Mouse (Mus musculus): ENCODE results near the gene Kcnh1. TPM values are rescaled to one million over a fixed set of nuclear protein-coding genes. Genes with fewer than 3 reads are reported as not detected.

The Kcnh1 gene
- polyA plus RNA-seq, 1 experiment from 2014 or later: 0.27 TPM

DNA sequence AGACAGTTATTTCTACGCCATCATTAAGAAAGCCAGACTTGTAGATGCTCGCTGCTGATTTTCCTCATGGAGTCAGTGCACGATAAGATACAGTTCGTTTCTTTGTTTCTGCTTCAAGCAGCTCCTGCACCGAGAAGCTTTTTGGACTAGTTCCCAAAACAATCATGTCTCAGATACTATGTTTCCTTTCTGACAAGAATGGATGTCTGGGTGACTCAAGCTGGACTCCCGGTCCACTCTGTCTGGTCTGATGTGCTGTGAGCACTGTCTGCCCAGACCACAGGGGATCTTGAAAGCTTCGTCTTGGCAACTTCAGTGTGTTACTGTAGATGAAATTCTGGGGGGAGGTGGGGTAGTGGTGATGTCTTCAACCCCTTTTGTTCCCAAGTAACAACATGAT is 109.8 kb downstream of the Kcnh1 start:
- ATAC-seq (ENCODE audit: low FRiP score, low TSS enrichment) (no peak), DNase-seq (ENCODE audit: low spot score) (no peak)
- Histone ChIP-seq H3K27me3 (ENCODE audit: control insufficient read depth, insufficient read depth, low read length) (no peaks in the 10 kb centered on the region), H3K4me3 (ENCODE audit: low read depth, low read length) (no peak overlapping the region), H3K27ac (replicated peaks) (no peak overlapping the region), H3K4me2 (replicated peaks; ENCODE audit: low read depth) (no peak overlapping the region), H3K9ac (ENCODE audit: low read length) (no peak overlapping the region), H3K36me3 (ENCODE audit: control insufficient read depth, insufficient read depth, low read length) (no peaks in the 10 kb centered on the region), H3K4me1 (replicated peaks; ENCODE audit: control insufficient read depth, insufficient read depth) (no peaks in the 10 kb centered on the region), H3K9me3 (ENCODE audit: control insufficient read depth, low read length) (no peaks in the 10 kb centered on the region)
- 43% methylated on average over 7 of the region's 7 CpGs for WGBS
- 0 out of 2 replicates have a peak, but pooled peaks have one; percentile 3 for TF ChIP-seq CTCF (IDR thresholded peaks at IDR 0.05; ENCODE audit: low read depth)
- no peak for TF ChIP-seq EP300 (optimal IDR thresholded peaks at IDR 0.05)

DNA sequence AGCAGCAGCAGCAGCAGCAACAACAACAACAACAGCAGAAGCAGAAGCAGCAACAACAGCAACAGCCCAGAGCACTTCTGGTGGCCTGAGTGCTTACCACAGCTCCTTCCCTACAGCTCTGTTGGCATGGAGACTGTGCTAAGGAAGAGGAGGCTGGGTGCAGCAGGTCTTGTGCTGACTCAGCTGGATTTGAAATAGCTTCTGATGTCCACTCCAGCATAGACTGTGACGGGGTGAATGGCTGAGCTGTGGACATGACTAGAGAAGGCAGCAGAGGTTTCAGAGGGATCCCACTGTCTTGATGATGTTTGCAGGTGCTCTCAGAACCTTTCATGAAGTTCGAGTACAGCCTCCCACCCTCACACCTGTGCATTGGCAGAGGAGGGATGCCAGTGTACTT is 113.0 kb downstream of the Kcnh1 start:
- ATAC-seq (ENCODE audit: low FRiP score, low TSS enrichment) (no peak), DNase-seq (ENCODE audit: low spot score) (no peak)
- H3K27me3 ChIP-seq (ENCODE audit: control insufficient read depth, insufficient read depth, low read length): no peaks in the 10 kb centered on the region
- 69% methylated on average over 2 of the region's 2 CpGs for WGBS
- H3K9ac ChIP-seq (ENCODE audit: low read length): no peak overlapping the region
- H3K4me3 ChIP-seq (ENCODE audit: low read depth, low read length): no peak overlapping the region
- no peak overlapping the region for H3K4me2 ChIP-seq (replicated peaks; ENCODE audit: low read depth)
- H3K27ac ChIP-seq (replicated peaks): no peak overlapping the region
- TF ChIP-seq CTCF (IDR thresholded peaks at IDR 0.05; ENCODE audit: low read depth) (no peak), EP300 (optimal IDR thresholded peaks at IDR 0.05) (no peak)
- H3K9me3 ChIP-seq (ENCODE audit: control insufficient read depth, low read length): no peaks in the 10 kb centered on the region
- no peaks in the 10 kb centered on the region for H3K4me1 ChIP-seq (replicated peaks; ENCODE audit: control insufficient read depth, insufficient read depth)
- no peaks in the 10 kb centered on the region for H3K36me3 ChIP-seq (ENCODE audit: control insufficient read depth, insufficient read depth, low read length)

DNA sequence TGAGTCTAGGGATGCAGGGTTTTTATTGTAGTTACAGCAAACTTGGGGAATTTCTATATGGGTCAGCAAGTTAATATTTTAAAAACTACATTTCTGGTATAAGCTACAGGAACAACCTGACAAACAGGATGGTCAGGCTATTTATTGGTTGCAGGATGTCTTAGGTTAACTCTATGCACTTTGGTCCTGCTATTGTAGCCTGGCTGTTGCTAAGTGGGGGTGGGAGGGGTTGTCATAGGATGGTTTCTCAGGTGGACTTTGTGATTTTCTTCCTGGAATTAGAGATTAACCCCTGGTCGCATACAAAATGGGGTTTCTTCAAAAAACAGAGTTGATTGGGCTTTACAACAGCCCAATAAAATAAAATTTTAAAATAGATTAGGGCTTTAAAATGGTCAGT is 114.6 kb downstream of the Kcnh1 start:
- Histone ChIP-seq H3K9ac (ENCODE audit: low read length) (no peak overlapping the region), H3K27me3 (ENCODE audit: control insufficient read depth, insufficient read depth, low read length) (no peaks in the 10 kb centered on the region), H3K4me3 (ENCODE audit: low read depth, low read length) (no peak overlapping the region), H3K4me1 (replicated peaks; ENCODE audit: control insufficient read depth, insufficient read depth) (no peaks in the 10 kb centered on the region), H3K36me3 (ENCODE audit: control insufficient read depth, insufficient read depth, low read length) (no peaks in the 10 kb centered on the region), H3K9me3 (ENCODE audit: control insufficient read depth, low read length) (no peaks in the 10 kb centered on the region), H3K27ac (replicated peaks) (no peak overlapping the region), H3K4me2 (replicated peaks; ENCODE audit: low read depth) (no peak overlapping the region)
- DNase-seq (ENCODE audit: low spot score) (no peak), ATAC-seq (ENCODE audit: low FRiP score, low TSS enrichment) (no peak)
- 86% methylated on average over 1 of the region's 1 CpGs for WGBS
- no peak for TF ChIP-seq EP300 (optimal IDR thresholded peaks at IDR 0.05)
- TF ChIP-seq CTCF (IDR thresholded peaks at IDR 0.05; ENCODE audit: low read depth): no peak

DNA sequence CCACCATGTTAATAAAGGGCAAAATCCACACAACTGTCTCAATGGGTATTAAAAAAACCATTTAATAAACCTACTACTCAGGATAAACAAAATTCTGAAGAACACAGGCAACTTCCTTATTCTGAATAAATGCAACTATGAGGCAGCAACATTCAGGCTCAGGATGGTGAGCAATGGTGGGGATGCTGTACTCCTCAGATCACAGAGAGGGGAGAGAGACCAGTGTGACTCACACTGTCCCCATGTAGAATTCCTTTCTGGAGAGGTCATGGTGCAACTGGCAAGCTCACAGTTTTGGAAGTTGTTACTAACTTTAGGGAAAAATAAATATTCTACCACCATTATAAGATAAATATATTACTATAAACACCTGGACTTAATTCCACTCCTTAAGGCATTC is 116.5 kb downstream of the Kcnh1 start:
- H3K4me2 ChIP-seq (replicated peaks; ENCODE audit: low read depth): no peak overlapping the region
- H3K27ac ChIP-seq (replicated peaks): no peak overlapping the region
- DNase-seq (ENCODE audit: low spot score) (no peak), ATAC-seq (ENCODE audit: low FRiP score, low TSS enrichment) (no peak)
- no peaks in the 10 kb centered on the region for H3K36me3 ChIP-seq (ENCODE audit: control insufficient read depth, insufficient read depth, low read length)
- no peak overlapping the region for H3K9ac ChIP-seq (ENCODE audit: low read length)
- TF ChIP-seq CTCF (IDR thresholded peaks at IDR 0.05; ENCODE audit: low read depth) (no peak), EP300 (optimal IDR thresholded peaks at IDR 0.05) (no peak)
- H3K4me3 ChIP-seq (ENCODE audit: low read depth, low read length): no peak overlapping the region
- H3K9me3 ChIP-seq (ENCODE audit: control insufficient read depth, low read length): no peaks in the 10 kb centered on the region
- H3K4me1 ChIP-seq (replicated peaks; ENCODE audit: control insufficient read depth, insufficient read depth): no peaks in the 10 kb centered on the region
- no peaks in the 10 kb centered on the region for H3K27me3 ChIP-seq (ENCODE audit: control insufficient read depth, insufficient read depth, low read length)

DNA sequence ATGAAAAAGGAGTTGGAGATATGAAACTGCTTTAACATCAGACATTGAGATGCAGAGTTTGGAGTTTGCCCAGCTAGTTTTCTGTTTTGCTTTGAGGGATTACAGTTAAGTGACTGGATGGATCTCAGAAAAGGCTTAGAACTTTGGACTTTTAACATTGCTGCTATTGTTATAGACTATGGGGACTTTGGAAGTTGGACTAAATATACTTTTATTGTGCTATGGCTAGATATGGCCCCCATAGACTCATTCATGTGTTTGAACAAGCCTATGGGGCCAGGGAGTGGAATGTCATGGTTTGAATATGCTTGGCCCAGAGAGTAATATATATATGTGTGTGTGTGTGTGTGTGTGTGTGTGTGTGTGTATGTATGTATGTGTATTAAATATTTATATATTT is 120.7 kb downstream of the Kcnh1 start:
- Histone ChIP-seq H3K9me3 (ENCODE audit: control insufficient read depth, low read length) (no peaks in the 10 kb centered on the region), H3K27ac (replicated peaks) (no peak overlapping the region), H3K36me3 (ENCODE audit: control insufficient read depth, insufficient read depth, low read length) (no peaks in the 10 kb centered on the region), H3K27me3 (ENCODE audit: control insufficient read depth, insufficient read depth, low read length) (no peaks in the 10 kb centered on the region), H3K9ac (ENCODE audit: low read length) (no peak overlapping the region), H3K4me3 (ENCODE audit: low read depth, low read length) (no peak overlapping the region), H3K4me2 (replicated peaks; ENCODE audit: low read depth) (no peak overlapping the region), H3K4me1 (replicated peaks; ENCODE audit: control insufficient read depth, insufficient read depth) (no peaks in the 10 kb centered on the region)
- TF ChIP-seq CTCF (IDR thresholded peaks at IDR 0.05; ENCODE audit: low read depth) (no peak), EP300 (optimal IDR thresholded peaks at IDR 0.05) (no peak)
- DNase-seq (ENCODE audit: low spot score) (no peak), ATAC-seq (ENCODE audit: low FRiP score, low TSS enrichment) (no peak)

DNA sequence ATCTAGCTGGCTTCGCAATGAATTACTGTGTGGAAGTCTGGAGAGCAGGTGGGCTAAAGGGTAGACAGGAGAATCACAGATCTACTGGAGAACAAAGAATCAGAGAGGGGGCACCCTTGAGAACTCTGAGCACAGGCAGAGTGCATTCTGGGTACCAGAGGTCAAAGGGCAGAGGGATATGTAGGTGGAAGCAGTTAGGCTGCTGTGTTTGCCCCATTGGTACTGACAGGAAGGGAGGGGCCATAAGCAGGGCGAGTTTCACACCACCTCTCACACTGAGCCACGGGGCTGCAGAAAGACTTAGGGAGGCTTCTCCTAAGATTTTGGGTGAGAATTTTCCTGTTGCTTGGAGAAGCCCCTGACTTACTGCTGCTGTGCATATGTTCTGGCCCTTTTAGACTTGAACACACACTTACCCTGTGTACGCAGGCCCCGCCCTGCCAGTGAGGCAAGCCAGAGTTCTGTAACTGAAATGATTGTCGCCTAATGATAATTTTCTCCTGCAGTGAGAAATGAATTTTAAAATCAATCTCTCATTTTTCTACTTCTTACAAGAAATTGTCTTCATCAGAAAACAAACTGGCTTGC is 121.4 kb downstream of the Kcnh1 start:
- H3K36me3 ChIP-seq (ENCODE audit: control insufficient read depth, insufficient read depth, low read length): no peaks in the 10 kb centered on the region
- DNase-seq (ENCODE audit: low spot score): peak; percentile 43
- no peaks in the 10 kb centered on the region for H3K4me1 ChIP-seq (replicated peaks; ENCODE audit: control insufficient read depth, insufficient read depth)
- H3K4me3 ChIP-seq (ENCODE audit: low read depth, low read length): no peak overlapping the region
- no peak overlapping the region for H3K9ac ChIP-seq (ENCODE audit: low read length)
- no peaks in the 10 kb centered on the region for H3K9me3 ChIP-seq (ENCODE audit: control insufficient read depth, low read length)
- H3K4me2 ChIP-seq (replicated peaks; ENCODE audit: low read depth): no peak overlapping the region
- TF ChIP-seq EP300 (optimal IDR thresholded peaks at IDR 0.05): no peak
- TF ChIP-seq CTCF (IDR thresholded peaks at IDR 0.05; ENCODE audit: low read depth): no peak
- H3K27me3 ChIP-seq (ENCODE audit: control insufficient read depth, insufficient read depth, low read length): no peaks in the 10 kb centered on the region
- no peak overlapping the region for H3K27ac ChIP-seq (replicated peaks)
- WGBS: 58% methylated on average over 6 of the region's 6 CpGs
- no peak for ATAC-seq (ENCODE audit: low FRiP score, low TSS enrichment)

All from stomach, postnatal 0 days (tissue).